Mouse (Mus musculus): ENCODE results near the gene Galnt7. TPM values are rescaled to one million over a fixed set of nuclear protein-coding genes. Genes with fewer than 3 reads are reported as not detected.

Gene Galnt7
- polyA plus RNA-seq, 1 experiment from 2014 or later, result 9.7 TPM

Other genes starting within 250 kb of the Galnt7 start
- gene Scrg1, start 197.1 kb downstream of the Galnt7 start, polyA plus RNA-seq (2015; fragmentation: Nextera tagmentation; extraction: Ambion mirVana), result 8.1 and 8.5 TPM in 2 replicates
- gene Sap30, start 165.2 kb downstream of the Galnt7 start, polyA plus RNA-seq (2015; fragmentation: Nextera tagmentation; extraction: Ambion mirVana), result 32.6 and 33.4 TPM in 2 replicates
- 46.1 and 61.2 TPM in 2 replicates for gene Hmgb2, start 141.1 kb downstream of the Galnt7 start, polyA plus RNA-seq (2015; fragmentation: Nextera tagmentation; extraction: Ambion mirVana)

Measured in midbrain, embryonic 15.5 days (tissue).